Mouse (Mus musculus): ENCODE measurements around the gene Olfr810. TPM values are rescaled to one million over a fixed set of nuclear protein-coding genes. Genes with fewer than 3 reads are reported as not detected.

The Olfr810 gene
- not detected in 2 replicates for polyA plus RNA-seq (2012; rRNA removed)

DNA sequence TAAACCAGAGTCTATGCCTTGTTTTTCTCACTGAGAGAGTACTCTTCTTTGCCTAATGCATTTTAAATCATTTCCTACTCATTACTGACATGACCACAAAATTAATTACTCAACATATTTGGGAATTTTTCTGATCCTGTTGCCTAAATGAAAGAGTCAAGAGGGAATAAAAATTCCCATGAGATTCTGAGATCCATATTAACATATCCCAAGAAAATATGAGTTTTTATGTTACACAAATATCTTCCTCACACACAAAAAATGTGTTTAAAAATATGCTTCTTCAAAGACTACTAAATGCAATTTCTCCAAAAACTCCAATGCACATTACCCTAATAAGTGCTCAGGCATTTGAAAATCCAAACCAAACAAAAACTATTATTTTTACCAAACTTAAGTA, at the start of gene Olfr810:
Gene Olfr810, minus strand, starts transcription at position 101 of the 400 bp plus-strand sequence.
- H3K27me3 ChIP-seq (ENCODE audit: control insufficient read depth, insufficient read depth, low read length), result no peaks in the 10 kb centered on the region
- H3K4me3 ChIP-seq (replicated peaks; ENCODE audit: insufficient read depth, low read depth, low read length), result no peak within 1 kb of the TSS
- no peaks in the 10 kb centered on the region for H3K4me1 ChIP-seq (ENCODE audit: control insufficient read depth, insufficient read depth, low read length)
- no peak for TF ChIP-seq CTCF (IDR thresholded peaks at IDR 0.05; ENCODE audit: borderline replicate concordance, insufficient read depth, low read depth, low read length)
- no peak for TF ChIP-seq POLR2A (IDR thresholded peaks at IDR 0.05; ENCODE audit: borderline replicate concordance, insufficient read depth, low read length)
- H3K27ac ChIP-seq (ENCODE audit: insufficient read depth, low read length), result no peak within 1 kb of the TSS
- DNase-seq, result no peak

- no peak within 1 kb of the TSS for H3K4me3 ChIP-seq (replicated peaks; ENCODE audit: insufficient read depth, low read depth, low read length)
- no peaks in the 10 kb centered on the region for H3K27me3 ChIP-seq (ENCODE audit: control insufficient read depth, insufficient read depth, low read length)
- DNase-seq, result no peak
- no peaks in the 10 kb centered on the region for H3K4me1 ChIP-seq (ENCODE audit: control insufficient read depth, insufficient read depth, low read length)
- 82% methylated on average over 4 of the region's 4 CpGs for WGBS
- TF ChIP-seq CTCF (IDR thresholded peaks at IDR 0.05; ENCODE audit: borderline replicate concordance, insufficient read depth, low read depth, low read length), result no peak
- no peak for TF ChIP-seq POLR2A (IDR thresholded peaks at IDR 0.05; ENCODE audit: borderline replicate concordance, insufficient read depth, low read length)
- no peak within 1 kb of the TSS for H3K27ac ChIP-seq (ENCODE audit: insufficient read depth, low read length)
Observed at GRCm38 (mm10) chr10:129804296-129804695, 9.6 kb upstream of the Olfr810 start, which contains the start of gene Olfr811. Gene Olfr811, minus strand, starts transcription at chr10:129804396.

DNA sequence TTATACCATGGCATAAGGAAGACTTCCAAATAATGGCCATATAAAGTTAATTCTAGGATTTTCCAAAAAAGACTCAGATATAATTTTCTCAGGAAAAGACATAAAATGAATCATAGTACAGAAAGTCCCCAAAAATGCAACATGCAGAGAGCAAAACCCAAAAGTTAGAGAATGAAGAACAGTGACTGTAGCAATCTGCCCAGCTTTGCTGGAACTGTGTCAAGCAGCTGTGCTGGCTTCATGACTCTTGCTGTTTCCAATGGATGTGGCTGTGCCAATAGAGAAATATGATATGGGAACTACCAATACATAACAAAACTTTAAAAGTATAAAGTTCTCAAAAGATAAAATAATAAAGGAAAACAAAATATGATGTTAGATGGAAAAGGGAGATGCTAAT, 16.6 kb downstream of the Olfr810 start:
- no peak overlapping the region for H3K4me3 ChIP-seq (replicated peaks; ENCODE audit: insufficient read depth, low read depth, low read length)
- no peaks in the 10 kb centered on the region for H3K27me3 ChIP-seq (ENCODE audit: control insufficient read depth, insufficient read depth, low read length)
- no peak for DNase-seq
- no peak overlapping the region for H3K27ac ChIP-seq (ENCODE audit: insufficient read depth, low read length)
- TF ChIP-seq CTCF (IDR thresholded peaks at IDR 0.05; ENCODE audit: borderline replicate concordance, insufficient read depth, low read depth, low read length) (no peak), POLR2A (IDR thresholded peaks at IDR 0.05; ENCODE audit: borderline replicate concordance, insufficient read depth, low read length) (no peak)
- H3K4me1 ChIP-seq (ENCODE audit: control insufficient read depth, insufficient read depth, low read length), result no peaks in the 10 kb centered on the region

DNA sequence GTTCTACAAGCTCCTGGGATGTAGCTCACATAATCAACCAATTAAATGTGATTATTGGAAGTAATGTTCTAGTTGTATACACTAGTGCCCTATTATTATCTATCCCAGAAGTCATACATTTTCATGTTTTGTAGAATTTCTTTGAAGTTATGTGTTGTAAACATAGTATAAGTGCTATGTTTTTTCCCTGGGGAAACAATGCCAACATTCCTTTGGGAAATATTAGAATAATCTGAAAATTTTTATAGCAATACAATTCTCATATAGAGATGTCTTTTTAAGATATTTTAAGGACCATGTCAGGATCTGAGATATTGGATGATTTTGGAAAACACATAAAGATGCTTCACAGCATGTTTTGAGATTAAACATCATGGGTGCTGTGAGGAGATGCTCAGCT, 20.4 kb downstream of the Olfr810 start, which contains the start of gene Olfr809:
Gene Olfr809, plus strand, starts transcription at position 301 of the 400 bp plus-strand sequence.
- Histone ChIP-seq H3K4me3 (replicated peaks; ENCODE audit: insufficient read depth, low read depth, low read length) (no peak within 1 kb of the TSS), H3K27ac (ENCODE audit: insufficient read depth, low read length) (no peak within 1 kb of the TSS), H3K27me3 (ENCODE audit: control insufficient read depth, insufficient read depth, low read length) (no peaks in the 10 kb centered on the region), H3K4me1 (ENCODE audit: control insufficient read depth, insufficient read depth, low read length) (no peaks in the 10 kb centered on the region)
- TF ChIP-seq CTCF (IDR thresholded peaks at IDR 0.05; ENCODE audit: borderline replicate concordance, insufficient read depth, low read depth, low read length) (no peak), POLR2A (IDR thresholded peaks at IDR 0.05; ENCODE audit: borderline replicate concordance, insufficient read depth, low read length) (no peak)
- DNase-seq, result no peak

DNA sequence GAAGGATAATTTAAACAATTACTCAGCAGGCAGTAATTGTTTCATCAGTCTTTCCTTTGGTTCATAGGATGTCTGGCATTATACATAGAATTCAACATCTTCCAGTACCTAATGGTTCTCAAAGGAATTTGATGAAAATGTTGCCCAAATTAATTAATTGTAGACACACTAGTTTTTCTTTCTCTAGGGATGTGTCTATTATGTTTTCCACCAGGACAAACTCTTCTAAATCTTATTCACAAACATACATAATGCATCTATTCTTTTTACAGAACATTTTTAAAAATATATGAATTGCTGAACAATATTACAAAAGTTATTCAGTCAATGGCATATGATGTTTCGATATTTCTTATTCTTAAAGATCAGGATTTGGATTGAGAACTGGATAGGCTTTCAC, 29.5 kb downstream of the Olfr810 start, which contains the start of gene Olfr808:
Gene Olfr808, plus strand, starts transcription at position 301 of the 400 bp plus-strand sequence.
- H3K4me1 ChIP-seq (ENCODE audit: control insufficient read depth, insufficient read depth, low read length), result no peaks in the 10 kb centered on the region
- WGBS, result 97% methylated on average over 1 of the region's 1 CpGs
- no peak within 1 kb of the TSS for H3K27ac ChIP-seq (ENCODE audit: insufficient read depth, low read length)
- no peak for DNase-seq
- H3K27me3 ChIP-seq (ENCODE audit: control insufficient read depth, insufficient read depth, low read length), result no peaks in the 10 kb centered on the region
- TF ChIP-seq CTCF (IDR thresholded peaks at IDR 0.05; ENCODE audit: borderline replicate concordance, insufficient read depth, low read depth, low read length) (no peak), POLR2A (IDR thresholded peaks at IDR 0.05; ENCODE audit: borderline replicate concordance, insufficient read depth, low read length) (no peak)
- no peak within 1 kb of the TSS for H3K4me3 ChIP-seq (replicated peaks; ENCODE audit: insufficient read depth, low read depth, low read length)

GRCm38 (mm10) chr10:129757693-129758092, 37.0 kb downstream of the Olfr810 start, which contains the start of gene Olfr807:
Gene Olfr807, minus strand, starts transcription at chr10:129757793.
- no peaks in the 10 kb centered on the region for H3K4me1 ChIP-seq (ENCODE audit: control insufficient read depth, insufficient read depth, low read length)
- no peak within 1 kb of the TSS for H3K27ac ChIP-seq (ENCODE audit: insufficient read depth, low read length)
- no peak for DNase-seq
- TF ChIP-seq CTCF (IDR thresholded peaks at IDR 0.05; ENCODE audit: borderline replicate concordance, insufficient read depth, low read depth, low read length), result no peak
- no peak for TF ChIP-seq POLR2A (IDR thresholded peaks at IDR 0.05; ENCODE audit: borderline replicate concordance, insufficient read depth, low read length)
- 83% methylated on average over 1 of the region's 1 CpGs for WGBS
- H3K27me3 ChIP-seq (ENCODE audit: control insufficient read depth, insufficient read depth, low read length), result no peaks in the 10 kb centered on the region
- H3K4me3 ChIP-seq (replicated peaks; ENCODE audit: insufficient read depth, low read depth, low read length), result no peak within 1 kb of the TSS

DNA sequence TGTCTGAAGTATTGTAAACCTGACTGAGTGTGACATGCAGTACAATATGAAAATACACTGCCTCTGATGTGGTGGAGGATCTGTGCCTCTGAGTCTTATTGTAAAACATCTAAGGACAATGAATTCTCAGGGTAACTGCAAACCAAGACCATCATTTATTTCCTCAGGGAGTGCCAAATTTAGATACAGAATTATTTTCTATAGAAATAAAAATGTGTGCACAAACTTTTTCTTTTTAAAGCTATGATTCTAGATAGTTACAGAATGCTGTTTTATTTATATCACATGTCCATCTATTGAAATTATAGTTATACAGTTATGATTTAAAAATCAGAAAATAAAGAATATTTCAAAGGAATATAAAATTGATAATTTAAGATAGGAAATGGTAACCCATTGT, 52.9 kb downstream of the Olfr810 start, which contains the start of gene Olfr806:
Gene Olfr806, minus strand, starts transcription at position 101 of the 400 bp plus-strand sequence.
- Histone ChIP-seq H3K4me1 (ENCODE audit: control insufficient read depth, insufficient read depth, low read length) (no peaks in the 10 kb centered on the region), H3K27ac (ENCODE audit: insufficient read depth, low read length) (no peak within 1 kb of the TSS), H3K27me3 (ENCODE audit: control insufficient read depth, insufficient read depth, low read length) (no peaks in the 10 kb centered on the region), H3K4me3 (replicated peaks; ENCODE audit: insufficient read depth, low read depth, low read length) (no peak within 1 kb of the TSS)
- no peak for DNase-seq
- TF ChIP-seq POLR2A (IDR thresholded peaks at IDR 0.05; ENCODE audit: borderline replicate concordance, insufficient read depth, low read length) (no peak), CTCF (IDR thresholded peaks at IDR 0.05; ENCODE audit: borderline replicate concordance, insufficient read depth, low read depth, low read length) (no peak)

Other genes starting within 250 kb of the Olfr810 start
- gene Olfr794, start 227.3 kb downstream of the Olfr810 start, polyA plus RNA-seq (2012; rRNA removed), result not detected in 2 replicates
- gene Olfr796, start 182.3 kb downstream of the Olfr810 start, polyA plus RNA-seq (2012; rRNA removed), result not detected in 2 replicates
- not detected in 2 replicates for gene Olfr798, start 167.0 kb downstream of the Olfr810 start, polyA plus RNA-seq (2012; rRNA removed)
- not detected in 2 replicates for gene Olfr799, start 157.4 kb downstream of the Olfr810 start, polyA plus RNA-seq (2012; rRNA removed)
- not detected in 2 replicates for gene Olfr800, start 137.2 kb downstream of the Olfr810 start, polyA plus RNA-seq (2012; rRNA removed)
- not detected in 2 replicates for gene Olfr801, start 121.1 kb downstream of the Olfr810 start, polyA plus RNA-seq (2012; rRNA removed)
- gene Olfr802, start 106.7 kb downstream of the Olfr810 start, polyA plus RNA-seq (2012; rRNA removed), result not detected in 2 replicates
- gene Olfr803, start 100.6 kb downstream of the Olfr810 start, polyA plus RNA-seq (2012; rRNA removed), result not detected in 2 replicates
- gene Olfr804, start 91.7 kb downstream of the Olfr810 start, polyA plus RNA-seq (2012; rRNA removed), result not detected in 2 replicates
- not detected in 2 replicates for gene Olfr805, start 65.5 kb downstream of the Olfr810 start, polyA plus RNA-seq (2012; rRNA removed)
- gene Olfr806, start 53.0 kb downstream of the Olfr810 start, polyA plus RNA-seq (2012; rRNA removed), result not detected in 2 replicates
- gene Olfr807, start 37.1 kb downstream of the Olfr810 start, polyA plus RNA-seq (2012; rRNA removed), result not detected in 2 replicates
- gene Olfr808, start 29.4 kb downstream of the Olfr810 start, polyA plus RNA-seq (2012; rRNA removed), result not detected in 2 replicates
- not detected in 2 replicates for gene Olfr809, start 20.3 kb downstream of the Olfr810 start, polyA plus RNA-seq (2012; rRNA removed)
- gene Olfr811, start 9.5 kb upstream of the Olfr810 start, polyA plus RNA-seq (2012; rRNA removed), result not detected in 2 replicates
- gene Olfr812, start 51.2 kb upstream of the Olfr810 start, polyA plus RNA-seq (2012; rRNA removed), result not detected in 2 replicates
- not detected in 2 replicates for gene Olfr813, start 60.5 kb upstream of the Olfr810 start, polyA plus RNA-seq (2012; rRNA removed)
- gene Olfr814, start 84.9 kb upstream of the Olfr810 start, polyA plus RNA-seq (2012; rRNA removed), result not detected in 2 replicates
- gene Olfr815, start 111.0 kb upstream of the Olfr810 start, polyA plus RNA-seq (2012; rRNA removed), result not detected in 2 replicates
- gene Olfr816, start 120.7 kb upstream of the Olfr810 start, polyA plus RNA-seq (2012; rRNA removed), result not detected in 2 replicates
- gene Olfr818, start 154.2 kb upstream of the Olfr810 start, polyA plus RNA-seq (2012; rRNA removed), result not detected in 2 replicates
- gene Olfr819, start 172.3 kb upstream of the Olfr810 start, polyA plus RNA-seq (2012; rRNA removed), result not detected in 2 replicates
- gene Olfr247, start 181.2 kb upstream of the Olfr810 start, polyA plus RNA-seq (2012; rRNA removed), result not detected in 2 replicates
- not detected in 2 replicates for gene Gm10310, start 190.1 kb upstream of the Olfr810 start, polyA plus RNA-seq (2012; rRNA removed)
- not detected in 2 replicates for gene Olfr820, start 217.7 kb upstream of the Olfr810 start, polyA plus RNA-seq (2012; rRNA removed)
- not detected in 2 replicates for gene Olfr821, start 235.4 kb upstream of the Olfr810 start, polyA plus RNA-seq (2012; rRNA removed)

All from cerebellum, adult 2 months (tissue).